In genomic region chr6:87100297-87101020, GRCm38 (mm10) we compare ENCODE assay signal across 9 mouse cellular contexts. TPM values are rescaled to one million over a fixed set of nuclear protein-coding genes. Genes with fewer than 3 reads are reported as not detected.
DNase-seq lines count a peak whose midpoint lies in the region; ATAC-seq lines count a peak whose summit lies in the region.
"Had no signal": no experiment of that assay in that cellular context is flagged by ENCODE, and none has a peak within 500 bp of the region (broad histone marks: within the 10 kb centered on the region; RNA-seq: fewer than 3 reads in every experiment).

No protein-coding gene starts in this region.

- no peak for ATAC-seq in midbrain, embryonic 11.5 days (ENCODE audit: low FRiP score)
- ATAC-seq in limb, embryonic 12.5 days (ENCODE audit: insufficient number of reproducible peaks, insufficient read depth, low FRiP score, low TSS enrichment, low read depth): no peak
- no peak for ATAC-seq in stomach, embryonic 16.5 days (ENCODE audit: insufficient read depth, low FRiP score)
- ATAC-seq in megakaryocyte, adult 5-6 weeks (ENCODE audit: poor library complexity, severe bottlenecking): no peak

- H3K27ac ChIP-seq in midbrain, embryonic 11.5 days (ENCODE audit: low read depth, low read length): no peak overlapping the region
- H3K27ac ChIP-seq in midbrain, embryonic 10.5 days (replicated peaks): no peak overlapping the region
- H3K27ac ChIP-seq in limb, embryonic 12.5 days: peak overlapping the region; percentile 70
- H3K27ac ChIP-seq in stomach, embryonic 16.5 days (ENCODE audit: low read length): peak overlapping the region; percentile 73

- peak; percentile 87 for DNase-seq in heart, adult 11 months
- DNase-seq in heart, postnatal 14 days: no peak
- peak; percentile 73 for DNase-seq in midbrain, embryonic 11.5 days (ENCODE audit: low spot score, missing footprints)
- no peak for DNase-seq in midbrain, embryonic 10.5 days (ENCODE audit: low spot score)
- DNase-seq in kidney, postnatal 36 days: no peak

- intact Hi-C loops in heart, postnatal 14 days (cut with DNase I): loop anchor here (1.0 to 5.0 kb wide), 5 partner anchors 117 to 286 kb away; partner anchors contain the start of gene Antxr1

- H3K4me1 ChIP-seq in midbrain, embryonic 11.5 days (ENCODE audit: control insufficient read depth, insufficient read depth, low read length): peaks cover 12% of the 10 kb centered on the region
- peaks cover 38% of the 10 kb centered on the region for H3K4me1 ChIP-seq in midbrain, embryonic 10.5 days
- H3K4me1 ChIP-seq in limb, embryonic 12.5 days (replicated peaks): peaks cover 29% of the 10 kb centered on the region
- peaks cover 27% of the 10 kb centered on the region for H3K4me1 ChIP-seq in stomach, embryonic 16.5 days (ENCODE audit: control insufficient read depth, insufficient read depth, low read length)

- H3K27me3 ChIP-seq in midbrain, embryonic 11.5 days (ENCODE audit: control insufficient read depth, insufficient read depth, low read length): no peaks in the 10 kb centered on the region
- H3K27me3 ChIP-seq in midbrain, embryonic 10.5 days (ENCODE audit: low read depth, poor library complexity, severe bottlenecking): no peaks in the 10 kb centered on the region
- no peaks in the 10 kb centered on the region for H3K27me3 ChIP-seq in limb, embryonic 12.5 days
- no peaks in the 10 kb centered on the region for H3K27me3 ChIP-seq in stomach, embryonic 16.5 days (ENCODE audit: control insufficient read depth, insufficient read depth, low read length)

- no peak overlapping the region for H3K4me2 ChIP-seq in midbrain, embryonic 11.5 days
- H3K4me2 ChIP-seq in limb, embryonic 12.5 days: no peak overlapping the region
- H3K4me2 ChIP-seq in stomach, embryonic 16.5 days (ENCODE audit: low read depth, low read length): no peak overlapping the region

- H3K9me3 ChIP-seq in midbrain, embryonic 11.5 days (ENCODE audit: control insufficient read depth, low read length): no peaks in the 10 kb centered on the region
- H3K9me3 ChIP-seq in midbrain, embryonic 10.5 days (replicated peaks): no peaks in the 10 kb centered on the region
- no peaks in the 10 kb centered on the region for H3K9me3 ChIP-seq in limb, embryonic 12.5 days
- H3K9me3 ChIP-seq in stomach, embryonic 16.5 days (replicated peaks; ENCODE audit: control insufficient read depth, low read length): no peaks in the 10 kb centered on the region
- H3K9me3 ChIP-seq: megakaryocyte, embryonic 14.5 days had no signal

- no peaks in the 10 kb centered on the region for H3K36me3 ChIP-seq in midbrain, embryonic 11.5 days (ENCODE audit: control insufficient read depth, insufficient read depth, low read length)
- no peaks in the 10 kb centered on the region for H3K36me3 ChIP-seq in midbrain, embryonic 10.5 days
- H3K36me3 ChIP-seq in limb, embryonic 12.5 days: no peaks in the 10 kb centered on the region
- no peaks in the 10 kb centered on the region for H3K36me3 ChIP-seq in stomach, embryonic 16.5 days (ENCODE audit: control insufficient read depth, insufficient read depth, low read length)

- H3K4me3 ChIP-seq in midbrain, embryonic 11.5 days (ENCODE audit: low read depth, low read length): no peak overlapping the region
- no peak overlapping the region for H3K4me3 ChIP-seq in midbrain, embryonic 10.5 days
- H3K4me3 ChIP-seq in limb, embryonic 12.5 days (replicated peaks): no peak overlapping the region
- H3K4me3 ChIP-seq in stomach, embryonic 16.5 days (replicated peaks; ENCODE audit: low read length): no peak overlapping the region

- WGBS in midbrain, embryonic 11.5 days: 94% methylated on average over 9 of the region's 9 CpGs
- WGBS in midbrain, embryonic 10.5 days: 92% methylated on average over 9 of the region's 9 CpGs
- WGBS in limb, embryonic 12.5 days: 80% methylated on average over 9 of the region's 9 CpGs
- 77% methylated on average over 9 of the region's 9 CpGs for WGBS in stomach, embryonic 16.5 days

- no peak overlapping the region for H3K9ac ChIP-seq in midbrain, embryonic 11.5 days (ENCODE audit: low read length)
- H3K9ac ChIP-seq in limb, embryonic 12.5 days (replicated peaks): no peak overlapping the region
- H3K9ac ChIP-seq in stomach, embryonic 16.5 days (ENCODE audit: low read length): peak overlapping the region; percentile 41

RNA-seq across cellular contexts. Expression of gene D6Ertd527e, which starts 4.1 kb away (rescaled TPM):
- not detected for total RNA-seq in heart, postnatal 14 days (2021)
- 0.19 TPM in 1 of 2 replicates, not detected in the other for polyA plus RNA-seq in midbrain, embryonic 11.5 days (2014; fragmentation: Nextera tagmentation; extraction: Ambion mirVana)
- 0.11 and 0.20 TPM in 2 replicates for polyA plus RNA-seq in midbrain, embryonic 10.5 days (2016; fragmentation: Nextera tagmentation; extraction: Ambion mirVana)
- polyA plus RNA-seq in limb, embryonic 12.5 days (2016; fragmentation: Nextera tagmentation; extraction: Ambion mirVana): 0.44 and 0.48 TPM in 2 replicates
- polyA plus RNA-seq in stomach, embryonic 16.5 days (2015; fragmentation: Nextera tagmentation; extraction: Ambion mirVana): 0.44 and 0.61 TPM in 2 replicates
- 0.07 TPM in 1 of 2 replicates, not detected in the other for total RNA-seq in megakaryocyte, adult 5-6 weeks (2015)
- total RNA-seq in megakaryocyte, adult 5-6 weeks (2017): 0.12 and 0.22 TPM in 2 replicates

RNA-seq across cellular contexts. Expression of gene Gfpt1, which starts 57.8 kb away (rescaled TPM):
- 10 to 100 TPM; 14.2 to 15.5 TPM for total RNA-seq in heart, postnatal 14 days (2021)
- polyA plus RNA-seq in midbrain, embryonic 11.5 days (2014; fragmentation: Nextera tagmentation; extraction: Ambion mirVana): 14.1 and 14.2 TPM in 2 replicates
- 11.5 and 13.3 TPM in 2 replicates for polyA plus RNA-seq in midbrain, embryonic 10.5 days (2016; fragmentation: Nextera tagmentation; extraction: Ambion mirVana)
- 25.2 and 25.9 TPM in 2 replicates for polyA plus RNA-seq in limb, embryonic 12.5 days (2016; fragmentation: Nextera tagmentation; extraction: Ambion mirVana)
- 31.0 and 35.8 TPM in 2 replicates for polyA plus RNA-seq in stomach, embryonic 16.5 days (2015; fragmentation: Nextera tagmentation; extraction: Ambion mirVana)
- total RNA-seq in megakaryocyte, adult 5-6 weeks (2015): 21.9 and 22.1 TPM in 2 replicates
- 16.4 and 25.2 TPM in 2 replicates for total RNA-seq in megakaryocyte, adult 5-6 weeks (2017)

Comparison
In these comparisons a context has a peak if more than half of its experiments do, and no peak if none do; other contexts are left out.
1. DNase-seq: peak in heart, adult 11 months (single experiment) and midbrain, embryonic 11.5 days (single experiment); none in heart, postnatal 14 days (0 of 2), midbrain, embryonic 10.5 days (single experiment) and kidney, postnatal 36 days (0 of 2).
2. H3K27ac ChIP-seq: peak in limb, embryonic 12.5 days (single experiment) and stomach, embryonic 16.5 days (single experiment); none in midbrain, embryonic 11.5 days (single experiment) and midbrain, embryonic 10.5 days (single experiment).